Mouse (Mus musculus): ENCODE results near the gene Rnft2. TPM values are rescaled to one million over a fixed set of nuclear protein-coding genes. Genes with fewer than 3 reads are reported as not detected.

Gene Rnft2
- polyA plus RNA-seq, 1 experiment from 2014 or later = 2.2 TPM

DNA sequence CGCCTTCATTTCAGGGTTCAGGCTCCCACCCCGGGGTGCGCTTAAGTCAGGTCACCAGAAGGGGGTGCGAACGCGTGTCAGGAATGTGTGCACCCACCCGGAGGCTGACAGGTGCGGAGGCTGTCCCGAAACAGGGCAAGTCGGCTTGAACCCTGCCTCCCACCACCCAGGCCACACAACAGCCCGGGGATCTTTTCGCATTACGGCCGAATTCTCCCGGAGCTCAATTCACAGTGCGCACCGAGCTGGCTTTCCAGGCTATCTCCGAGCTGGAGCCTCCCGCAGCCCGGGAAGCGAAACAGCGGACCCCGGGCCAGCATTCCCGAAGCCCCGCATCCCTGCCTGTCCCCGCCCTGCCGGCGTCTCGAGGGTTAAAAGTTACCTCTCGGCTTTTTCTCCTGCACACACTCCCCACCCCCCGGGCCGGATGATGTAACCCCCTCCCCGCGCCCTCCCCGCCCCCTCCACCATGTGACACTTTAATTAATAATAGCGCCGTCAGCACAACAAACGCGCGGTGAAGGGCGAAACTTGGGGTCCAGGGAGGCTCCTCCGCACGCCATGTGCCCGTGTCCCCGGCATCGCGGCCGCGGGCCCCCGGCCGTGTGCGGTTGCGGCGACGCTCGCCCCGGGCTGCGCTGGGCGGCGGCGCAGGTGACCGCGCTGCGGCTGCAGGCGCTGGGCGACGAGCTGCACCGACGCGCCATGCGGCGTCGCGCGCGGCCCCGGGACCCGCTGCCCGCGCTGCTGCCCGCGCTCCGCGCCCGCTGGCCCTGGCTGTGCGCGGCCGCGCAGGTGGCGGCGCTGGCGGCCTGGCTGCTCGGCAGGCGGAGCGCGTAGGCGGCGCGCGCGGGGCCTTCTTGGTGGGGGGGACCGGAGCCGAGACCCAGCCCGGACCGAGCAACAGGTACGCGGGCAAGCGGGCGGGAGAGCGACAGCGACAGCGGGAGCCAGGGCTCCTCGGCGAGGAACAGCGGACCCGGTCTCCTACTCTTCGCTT, 75.4 kb downstream of the Rnft2 start:
- ATAC-seq = peak; percentile 54

DNA sequence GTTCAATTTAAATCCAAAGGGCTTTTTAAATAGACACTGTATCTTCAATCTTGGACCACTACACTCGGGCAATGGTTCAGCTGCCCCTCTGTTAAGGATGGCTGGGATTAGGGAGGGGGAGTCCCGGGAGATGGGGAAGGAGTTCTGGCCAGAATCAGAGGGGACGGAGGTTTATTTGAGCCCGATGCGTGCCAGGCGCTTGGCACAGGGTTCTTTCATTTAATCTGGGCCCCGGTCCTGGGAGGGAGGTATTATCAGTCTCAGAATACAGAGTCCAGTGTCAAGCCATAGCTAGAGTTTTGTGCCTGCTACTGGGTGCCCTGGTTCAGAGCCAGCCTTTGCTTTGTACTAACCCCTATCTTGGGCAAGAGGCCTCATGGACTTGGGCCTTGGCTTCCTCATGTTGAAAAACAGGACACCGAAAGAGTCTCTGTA, 77.3 kb downstream of the Rnft2 start:
- Histone ChIP-seq H3K36me3 (no peaks in the 10 kb centered on the region), H3K4me3 (replicated peaks) (no peak overlapping the region), H3K9ac (no peak overlapping the region), H3K27ac (no peak overlapping the region), H3K4me2 (replicated peaks) (no peak overlapping the region), H3K4me1 (replicated peaks) (peaks cover 24% of the 10 kb centered on the region), H3K9me3 (no peaks in the 10 kb centered on the region), H3K27me3 (replicated peaks) (peaks cover 63% of the 10 kb centered on the region)
- no peak for ATAC-seq
- whole genome bisulfite sequencing = 58% methylated on average over 8 of the region's 8 CpGs

More for the DNA sequence above, 75.4 kb downstream of the Rnft2 start:
- no peak overlapping the region; the same call in 1 of the 2 replicates for H3K9ac ChIP-seq
- H3K36me3 ChIP-seq = no peaks in the 10 kb centered on the region
- peaks cover 68% of the 10 kb centered on the region for H3K27me3 ChIP-seq (replicated peaks)
- H3K27ac ChIP-seq = no peak overlapping the region
- H3K4me3 ChIP-seq (replicated peaks) = peak overlapping the region; percentile 47
- WGBS = under 1% methylated on average over 115 of the region's 117 CpGs
- H3K4me1 ChIP-seq (replicated peaks) = peaks cover 25% of the 10 kb centered on the region
- peak overlapping the region; percentile 99 for H3K4me2 ChIP-seq (replicated peaks)
- no peaks in the 10 kb centered on the region for H3K9me3 ChIP-seq

DNA sequence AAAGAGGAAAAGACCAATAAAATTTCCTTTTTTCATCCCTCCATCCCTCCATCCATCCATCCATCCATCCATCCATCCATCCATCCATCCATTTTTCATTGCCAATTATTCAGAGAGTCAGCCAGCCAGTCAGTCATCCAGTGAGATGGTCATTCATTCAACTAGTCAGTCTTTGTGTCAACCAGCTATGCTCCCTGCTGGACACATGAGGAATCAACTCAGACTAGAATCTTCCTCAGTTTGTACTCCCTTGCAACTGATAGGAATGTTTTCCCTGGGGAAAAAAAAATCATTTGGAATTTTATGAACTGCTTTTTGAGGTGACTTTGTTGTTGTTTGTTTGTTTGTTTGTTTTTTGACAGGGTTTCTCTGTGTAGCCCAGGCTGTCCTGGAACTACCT, 79.5 kb downstream of the Rnft2 start:
- ATAC-seq = no peak
- Histone ChIP-seq H3K9ac (no peak overlapping the region), H3K4me3 (replicated peaks) (no peak overlapping the region), H3K36me3 (no peaks in the 10 kb centered on the region), H3K9me3 (no peaks in the 10 kb centered on the region), H3K4me2 (replicated peaks) (no peak overlapping the region), H3K27ac (no peak overlapping the region), H3K4me1 (replicated peaks) (peaks cover 10% of the 10 kb centered on the region), H3K27me3 (replicated peaks) (peaks cover 55% of the 10 kb centered on the region)

DNA sequence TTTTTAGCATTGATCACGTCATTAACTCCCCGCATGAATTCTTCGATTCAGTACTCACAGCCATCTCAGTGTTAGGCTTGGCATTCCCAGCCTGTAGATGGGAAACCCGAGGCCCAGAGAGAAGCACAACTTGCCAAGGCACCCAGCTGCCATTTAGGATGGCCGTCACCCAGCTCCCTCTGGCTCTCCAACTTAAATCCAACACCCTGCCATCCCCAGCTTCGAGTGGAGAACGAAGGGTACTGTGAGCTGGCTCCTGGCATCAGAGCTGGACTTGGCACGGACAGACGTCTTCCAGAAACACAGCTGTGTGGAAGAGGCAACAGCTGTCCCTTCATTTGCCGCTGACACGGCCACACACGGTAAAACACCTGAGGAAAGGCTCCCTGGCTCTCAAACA, 80.3 kb downstream of the Rnft2 start, which contains the start of gene Hrk:
Gene Hrk, plus strand, starts transcription at position 68 of the 400 bp plus-strand sequence.
- Histone ChIP-seq H3K9me3 (no peaks in the 10 kb centered on the region), H3K36me3 (no peaks in the 10 kb centered on the region), H3K9ac (no peak within 1 kb of the TSS), H3K27ac (no peak within 1 kb of the TSS), H3K27me3 (replicated peaks) (peaks cover 53% of the 10 kb centered on the region), H3K4me1 (replicated peaks) (peaks cover 6% of the 10 kb centered on the region), H3K4me2 (replicated peaks) (no peak within 1 kb of the TSS), H3K4me3 (replicated peaks) (no peak within 1 kb of the TSS)
- ATAC-seq = no peak
- 61% methylated on average over 12 of the region's 12 CpGs for WGBS

DNA sequence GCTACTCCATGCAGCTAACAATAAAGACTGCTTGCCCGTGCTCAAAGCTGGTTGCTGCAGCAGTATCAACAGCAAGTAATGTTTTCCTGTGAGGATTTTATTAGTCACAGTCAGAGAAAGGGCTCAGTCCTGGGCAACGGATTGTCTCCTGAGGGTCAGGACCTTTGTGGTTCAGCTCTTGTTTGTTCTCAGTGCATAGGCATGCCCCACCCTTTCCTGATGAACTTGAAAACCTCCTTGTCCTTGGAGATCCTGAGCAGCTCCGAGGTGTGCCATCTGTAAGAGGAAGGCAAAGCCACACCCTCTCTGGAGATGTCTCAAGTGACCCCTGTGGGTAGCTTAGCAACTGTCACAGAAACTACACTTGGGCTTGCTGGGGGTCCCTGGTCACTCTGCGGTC, 84.2 kb downstream of the Rnft2 start:
- H3K27ac ChIP-seq = no peak overlapping the region
- H3K9me3 ChIP-seq = no peaks in the 10 kb centered on the region
- 0 out of 2 replicates have a peak, but pooled peaks cover 3% of the 10 kb centered on the region for H3K4me1 ChIP-seq (replicated peaks)
- WGBS = 36% methylated on average over 4 of the region's 4 CpGs
- H3K4me2 ChIP-seq (replicated peaks) = no peak overlapping the region
- peaks cover 33% of the 10 kb centered on the region for H3K27me3 ChIP-seq (replicated peaks)
- no peaks in the 10 kb centered on the region for H3K36me3 ChIP-seq
- no peak overlapping the region for H3K9ac ChIP-seq
- ATAC-seq = no peak
- H3K4me3 ChIP-seq (replicated peaks) = no peak overlapping the region

DNA sequence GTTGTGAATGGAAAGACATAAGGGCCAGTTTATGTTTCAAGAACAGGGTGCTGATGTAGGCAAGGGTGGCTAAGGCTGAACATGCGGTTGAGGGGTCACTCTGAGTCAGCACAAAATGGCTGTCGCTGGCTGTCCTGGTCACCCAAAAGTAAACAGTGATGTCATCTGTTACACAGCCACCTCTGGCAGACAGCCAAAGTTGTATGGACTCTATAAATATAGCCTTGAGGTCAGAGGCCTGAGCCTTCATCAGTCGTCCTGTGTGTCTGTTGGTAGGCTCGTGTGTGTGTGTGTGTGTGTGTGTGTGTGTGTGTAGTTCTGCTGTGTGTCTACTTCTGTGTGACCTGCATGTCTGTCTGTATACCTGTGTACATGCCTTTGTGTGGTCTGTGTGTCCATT, 87.9 kb downstream of the Rnft2 start:
- H3K36me3 ChIP-seq = no peaks in the 10 kb centered on the region
- 13% methylated on average over 4 of the region's 4 CpGs for WGBS
- ATAC-seq = peak; percentile 24; the same call in 1 of the 2 replicates
- H3K4me3 ChIP-seq (replicated peaks) = no peak overlapping the region
- peaks cover 11% of the 10 kb centered on the region; the same call in 1 of the 2 replicates for H3K4me1 ChIP-seq (replicated peaks)
- no peaks in the 10 kb centered on the region for H3K9me3 ChIP-seq
- H3K4me2 ChIP-seq (replicated peaks) = no peak overlapping the region
- 0 out of 2 replicates have a peak overlapping the region, but pooled peaks have one; percentile 9 for H3K27ac ChIP-seq
- H3K27me3 ChIP-seq (replicated peaks) = peaks cover 14% of the 10 kb centered on the region
- no peak overlapping the region for H3K9ac ChIP-seq

DNA sequence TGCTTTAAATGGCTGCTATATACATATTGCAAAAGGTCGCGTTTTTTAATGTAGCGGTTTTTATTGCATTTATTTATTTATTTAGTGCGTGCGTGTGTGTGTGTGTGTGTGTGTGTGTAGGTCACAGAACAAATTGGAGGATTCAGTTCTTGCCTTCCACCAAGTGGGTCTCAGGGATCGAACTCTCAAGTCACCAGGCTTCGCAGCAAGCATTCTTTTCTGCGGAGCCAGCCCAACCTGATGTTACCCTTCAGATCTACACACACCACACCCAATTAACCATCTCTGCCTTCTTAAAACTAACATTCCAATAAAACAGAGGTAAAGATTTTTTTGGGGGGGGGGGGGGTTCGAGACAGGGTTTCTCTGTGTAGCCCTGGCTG, 89.4 kb downstream of the Rnft2 start:
- Histone ChIP-seq H3K27me3 (replicated peaks) (0 out of 2 replicates have a peak, but pooled peaks cover 6% of the 10 kb centered on the region), H3K9ac (no peak overlapping the region), H3K4me2 (replicated peaks) (peak overlapping the region; percentile 66), H3K4me3 (replicated peaks) (peak overlapping the region; percentile 99), H3K27ac (no peak overlapping the region), H3K36me3 (peaks cover 5% of the 10 kb centered on the region; the same call in 1 of the 2 replicates), H3K4me1 (replicated peaks) (peaks cover 11% of the 10 kb centered on the region; the same call in 1 of the 2 replicates), H3K9me3 (no peaks in the 10 kb centered on the region)
- 21% methylated on average over 9 of the region's 9 CpGs for WGBS
- no peak for ATAC-seq

DNA sequence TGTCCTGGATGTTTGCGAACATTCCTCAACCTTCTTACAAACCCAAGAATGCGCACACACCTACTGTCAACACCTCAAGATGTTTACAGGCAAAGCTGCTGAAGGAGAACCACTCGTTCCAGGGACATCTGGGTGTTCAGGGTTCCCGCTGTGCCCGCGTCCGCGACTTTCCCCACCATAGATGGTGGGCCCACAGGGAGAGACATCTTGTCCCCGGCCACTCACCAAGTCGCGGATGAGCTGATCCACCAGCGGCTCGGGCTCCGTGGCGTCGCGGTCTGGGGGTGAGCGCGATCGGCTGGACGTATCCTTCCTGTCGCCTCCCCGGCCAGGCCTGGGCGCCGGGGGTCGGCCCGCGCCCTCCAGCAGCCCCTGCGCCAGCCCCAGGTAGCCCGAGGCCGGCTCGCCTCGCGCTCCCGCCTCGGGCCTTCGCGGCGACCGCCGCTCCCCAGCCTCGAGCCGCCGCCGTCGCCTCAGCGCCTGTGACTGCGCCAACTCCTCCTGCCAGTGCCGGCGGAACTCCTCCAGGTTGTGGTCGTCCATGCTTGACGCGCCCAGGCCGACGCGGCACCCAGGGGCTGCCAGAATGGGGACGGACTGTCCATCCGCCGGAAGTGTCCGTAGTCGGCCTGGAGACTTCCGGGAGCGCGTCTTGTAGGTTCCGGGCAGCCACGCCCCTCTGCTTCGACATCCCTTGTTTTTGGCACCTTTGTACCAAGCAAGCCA, 89.9 kb downstream of the Rnft2 start, which contains the start of gene Fbxw8:
Gene Fbxw8, minus strand, starts transcription at position 626 of the 726 bp plus-strand sequence.
- Histone ChIP-seq H3K4me1 (replicated peaks) (peaks cover 11% of the 10 kb centered on the region; the same call in 1 of the 2 replicates), H3K27ac (peak within 1 kb of the TSS; percentile 40; the same call in 1 of the 2 replicates), H3K9me3 (no peaks in the 10 kb centered on the region), H3K36me3 (peaks cover 5% of the 10 kb centered on the region; the same call in 1 of the 2 replicates), H3K27me3 (replicated peaks) (0 out of 2 replicates have a peak, but pooled peaks cover 2% of the 10 kb centered on the region), H3K4me2 (replicated peaks) (peak within 1 kb of the TSS; percentile 66), H3K9ac (peak within 1 kb of the TSS; percentile 95), H3K4me3 (replicated peaks) (peak within 1 kb of the TSS; percentile 99)
- under 1% methylated on average over 67 of the region's 67 CpGs for WGBS
- ATAC-seq = peak; percentile 90

DNA sequence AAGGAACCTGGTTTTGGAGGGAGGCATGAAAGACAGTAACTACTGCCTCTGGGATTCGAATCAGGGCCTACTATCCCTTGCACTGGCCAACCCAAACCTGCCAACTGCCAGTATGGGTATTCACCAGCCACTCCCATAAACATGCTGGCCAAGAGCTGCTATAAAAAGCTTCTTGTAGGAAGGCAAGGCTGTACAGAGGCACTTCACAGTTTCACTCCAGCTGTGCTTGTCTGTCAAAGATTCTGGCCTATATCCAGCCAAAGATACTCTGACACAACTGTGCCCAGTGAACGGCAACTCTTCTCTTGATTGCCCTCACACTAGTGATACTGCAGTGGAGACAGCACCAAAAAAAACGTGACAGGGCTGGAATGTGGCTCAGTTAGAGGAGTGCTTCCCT, 95.2 kb downstream of the Rnft2 start:
- Histone ChIP-seq H3K36me3 (peaks cover 5% of the 10 kb centered on the region; the same call in 1 of the 2 replicates), H3K4me1 (replicated peaks) (peaks cover 8% of the 10 kb centered on the region; the same call in 1 of the 2 replicates), H3K9ac (no peak overlapping the region), H3K4me2 (replicated peaks) (no peak overlapping the region), H3K27ac (no peak overlapping the region), H3K27me3 (replicated peaks) (no peaks in the 10 kb centered on the region), H3K9me3 (no peaks in the 10 kb centered on the region), H3K4me3 (replicated peaks) (no peak overlapping the region)
- ATAC-seq = no peak
- WGBS = 72% methylated on average over 3 of the region's 3 CpGs

DNA sequence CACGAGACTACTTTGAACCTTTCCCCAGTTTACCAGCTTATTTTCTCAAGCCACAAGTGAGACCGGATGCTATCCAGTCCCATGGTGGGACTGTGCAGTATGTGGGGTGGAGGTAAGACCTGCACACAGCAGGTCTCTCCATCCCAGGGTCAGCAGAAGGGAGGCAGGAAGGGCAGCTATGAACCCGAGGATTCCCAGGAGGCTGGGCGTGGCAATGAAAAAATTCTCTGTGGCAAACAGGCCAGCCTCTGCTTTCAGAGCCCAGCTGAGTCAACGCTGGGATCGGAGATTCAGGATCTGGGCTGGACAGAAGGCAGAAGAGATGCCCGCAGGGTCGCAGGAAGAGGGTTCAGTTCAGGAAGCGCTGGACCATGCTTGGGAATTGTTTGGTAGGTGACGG, 97.7 kb downstream of the Rnft2 start:
- Histone ChIP-seq H3K4me3 (replicated peaks) (no peak overlapping the region), H3K27ac (no peak overlapping the region), H3K4me1 (replicated peaks) (0 out of 2 replicates have a peak, but pooled peaks cover 4% of the 10 kb centered on the region), H3K27me3 (replicated peaks) (no peaks in the 10 kb centered on the region), H3K9ac (no peak overlapping the region), H3K36me3 (peaks cover 5% of the 10 kb centered on the region; the same call in 1 of the 2 replicates), H3K4me2 (replicated peaks) (no peak overlapping the region), H3K9me3 (no peaks in the 10 kb centered on the region)
- ATAC-seq = no peak
- WGBS = 74% methylated on average over 10 of the region's 10 CpGs

DNA sequence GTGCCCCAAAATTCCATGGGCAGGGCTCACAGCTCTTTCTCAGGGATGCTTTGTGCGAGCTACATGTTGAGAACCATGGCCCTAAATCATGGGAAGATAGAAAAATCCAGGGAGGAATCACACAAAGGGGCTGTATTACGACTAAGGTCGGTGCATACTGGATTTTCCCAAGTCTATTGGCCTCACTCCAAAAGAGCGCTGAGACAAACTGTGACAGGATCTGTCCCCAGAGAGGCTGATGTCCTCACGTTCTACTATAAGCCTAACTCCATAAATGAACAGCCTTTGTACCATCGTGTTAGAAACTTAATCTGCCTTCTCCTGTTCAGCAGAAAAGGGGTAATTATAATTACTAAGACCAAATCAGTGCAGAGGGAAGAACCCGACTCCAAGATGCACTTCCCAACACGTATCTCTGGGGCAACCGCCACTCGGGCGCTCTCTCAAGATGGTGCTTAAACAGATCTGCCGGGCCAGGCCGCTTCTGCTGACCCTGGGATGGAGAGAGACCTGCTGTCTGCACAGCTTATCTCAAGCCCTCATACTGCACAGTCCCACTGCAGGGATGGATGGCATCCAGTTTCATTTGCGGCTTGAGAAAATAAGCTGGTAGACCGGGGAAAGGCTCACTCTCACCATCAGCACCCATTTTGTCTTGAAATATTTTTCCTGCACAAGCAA, 98.8 kb downstream of the Rnft2 start:
- H3K36me3 ChIP-seq = peaks cover 9% of the 10 kb centered on the region

More for the DNA sequence above, 98.8 kb downstream of the Rnft2 start:
- Histone ChIP-seq H3K27ac (no peak overlapping the region), H3K9me3 (no peaks in the 10 kb centered on the region), H3K27me3 (replicated peaks) (no peaks in the 10 kb centered on the region), H3K9ac (no peak overlapping the region), H3K4me2 (replicated peaks) (no peak overlapping the region), H3K4me1 (replicated peaks) (0 out of 2 replicates have a peak, but pooled peaks cover 4% of the 10 kb centered on the region), H3K4me3 (replicated peaks) (no peak overlapping the region)
- ATAC-seq = no peak
- 76% methylated on average over 15 of the region's 15 CpGs for WGBS

Data from intestine, embryonic 15.5 days (tissue).